Mouse (Mus musculus): ENCODE results near the gene Fbxo39. TPM values are rescaled to one million over a fixed set of nuclear protein-coding genes. Genes with fewer than 3 reads are reported as not detected.

The Fbxo39 gene
- polyA plus RNA-seq, 1 experiment = not detected

DNA sequence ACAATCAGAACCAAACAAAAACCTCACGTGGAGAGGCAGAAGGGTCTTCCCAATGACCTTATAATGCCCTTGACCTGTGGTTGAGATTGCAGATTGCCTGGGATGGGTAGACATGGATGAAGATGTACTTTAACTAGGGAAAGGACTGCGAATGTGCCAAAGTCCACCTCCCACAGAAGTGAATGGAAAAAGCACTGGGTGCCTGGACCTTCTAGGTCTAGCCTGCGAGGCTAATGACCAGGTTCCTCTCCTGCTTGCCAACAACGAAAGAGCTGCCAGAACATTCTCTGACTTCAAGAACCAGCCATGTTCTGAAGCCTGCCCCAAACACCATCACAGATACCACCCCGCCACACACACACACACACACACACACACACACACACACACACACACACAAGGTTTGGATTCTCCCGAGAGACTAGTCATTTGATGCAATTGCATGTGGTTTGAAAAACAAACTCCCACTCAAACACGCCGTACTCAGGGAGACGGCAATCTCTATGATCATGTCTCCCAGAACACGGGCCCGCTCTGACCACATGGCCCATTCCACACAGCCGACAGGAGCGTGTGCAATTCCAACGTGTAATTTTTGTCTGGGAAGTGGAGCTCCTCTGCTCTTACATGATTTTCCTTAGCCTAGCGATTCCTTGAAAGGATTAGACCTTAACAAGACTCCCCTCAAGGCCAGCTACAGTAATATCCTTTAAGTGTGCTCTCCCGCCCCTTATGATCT is 30.6 kb upstream of the Fbxo39 start:
- H3K4me3 ChIP-seq (replicated peaks) = no peak overlapping the region
- H3K4me1 ChIP-seq (ENCODE audit: control insufficient read depth) = no peaks in the 10 kb centered on the region
- TF ChIP-seq TAL1 (IDR thresholded peaks at IDR 0.05; ENCODE audit: low read length) (no peak), GATA1 (IDR thresholded peaks at IDR 0.05; ENCODE audit: low read length) (no peak)
- H3K9me3 ChIP-seq (ENCODE audit: control insufficient read depth, low read length) = no peaks in the 10 kb centered on the region
- no peaks in the 10 kb centered on the region for H3K27me3 ChIP-seq (ENCODE audit: control insufficient read depth)
- no peaks in the 10 kb centered on the region for H3K36me3 ChIP-seq (ENCODE audit: control insufficient read depth)

DNA sequence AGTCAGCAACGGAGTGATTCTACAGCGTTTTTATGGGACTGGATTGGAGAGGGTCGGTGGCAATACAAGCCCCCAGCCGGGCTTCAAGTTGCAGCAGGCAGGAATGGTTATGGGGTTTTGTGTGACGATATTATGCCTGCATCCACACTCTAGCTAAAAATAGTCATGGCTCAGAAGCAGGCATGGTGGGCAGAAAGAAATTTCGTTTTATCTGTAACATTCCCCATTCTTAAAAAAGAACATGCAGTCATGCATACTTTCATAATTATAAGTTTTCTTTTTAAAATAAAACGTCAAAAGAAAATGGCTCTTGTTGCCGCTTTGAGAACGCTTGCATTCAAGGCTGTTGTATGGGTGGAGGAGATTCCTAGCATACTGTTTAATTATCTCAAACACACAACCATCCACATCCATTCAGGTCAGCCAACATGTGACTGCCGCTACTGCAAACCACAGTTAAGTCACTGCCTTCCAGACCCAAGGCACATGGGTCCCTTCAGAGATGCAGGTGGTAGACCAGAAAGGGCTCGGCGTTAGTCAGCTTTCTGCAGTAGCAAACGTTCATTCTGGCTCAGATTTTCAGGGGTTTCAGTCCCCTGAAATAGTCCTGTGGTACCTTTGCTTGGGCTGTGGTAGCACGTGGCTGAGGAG is 29.6 kb upstream of the Fbxo39 start:
- Histone ChIP-seq H3K36me3 (ENCODE audit: control insufficient read depth) (no peaks in the 10 kb centered on the region), H3K9me3 (ENCODE audit: control insufficient read depth, low read length) (no peaks in the 10 kb centered on the region), H3K27me3 (ENCODE audit: control insufficient read depth) (no peaks in the 10 kb centered on the region), H3K4me3 (replicated peaks) (no peak overlapping the region), H3K4me1 (ENCODE audit: control insufficient read depth) (no peaks in the 10 kb centered on the region)
- TF ChIP-seq TAL1 (IDR thresholded peaks at IDR 0.05; ENCODE audit: low read length) = no peak
- no peak for TF ChIP-seq GATA1 (IDR thresholded peaks at IDR 0.05; ENCODE audit: low read length)

DNA sequence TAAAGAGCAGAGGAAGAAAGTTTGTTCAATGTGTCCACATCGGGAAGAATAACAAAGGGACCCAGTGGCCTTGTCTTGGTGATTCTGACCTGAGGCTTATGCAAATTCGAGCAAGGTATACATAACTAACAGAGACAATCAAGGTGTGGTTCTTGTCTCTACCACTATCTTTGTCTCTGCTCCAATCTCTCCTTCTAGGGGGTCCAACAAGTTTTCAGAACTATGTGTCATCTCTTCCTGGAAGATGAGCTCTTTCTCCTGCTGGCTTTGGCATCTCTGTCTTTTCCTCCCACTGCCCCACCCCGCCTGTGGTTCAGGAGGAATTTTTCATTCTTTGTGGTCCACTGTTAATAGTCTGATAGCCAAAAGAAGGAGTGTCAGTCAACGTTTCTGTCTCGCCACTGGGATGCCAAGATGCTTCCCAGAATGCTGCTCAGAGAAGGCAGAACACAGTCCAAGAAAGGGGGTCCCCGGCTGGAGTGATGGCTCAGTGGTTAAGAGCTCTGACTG is 28.2 kb upstream of the Fbxo39 start:
- TF ChIP-seq GATA1 (IDR thresholded peaks at IDR 0.05; ENCODE audit: low read length) (no peak), TAL1 (IDR thresholded peaks at IDR 0.05; ENCODE audit: low read length) (no peak)
- H3K9me3 ChIP-seq (ENCODE audit: control insufficient read depth, low read length) = no peaks in the 10 kb centered on the region
- H3K36me3 ChIP-seq (ENCODE audit: control insufficient read depth) = no peaks in the 10 kb centered on the region
- no peak overlapping the region for H3K4me3 ChIP-seq (replicated peaks)
- H3K4me1 ChIP-seq (ENCODE audit: control insufficient read depth) = no peaks in the 10 kb centered on the region
- no peaks in the 10 kb centered on the region for H3K27me3 ChIP-seq (ENCODE audit: control insufficient read depth)

DNA sequence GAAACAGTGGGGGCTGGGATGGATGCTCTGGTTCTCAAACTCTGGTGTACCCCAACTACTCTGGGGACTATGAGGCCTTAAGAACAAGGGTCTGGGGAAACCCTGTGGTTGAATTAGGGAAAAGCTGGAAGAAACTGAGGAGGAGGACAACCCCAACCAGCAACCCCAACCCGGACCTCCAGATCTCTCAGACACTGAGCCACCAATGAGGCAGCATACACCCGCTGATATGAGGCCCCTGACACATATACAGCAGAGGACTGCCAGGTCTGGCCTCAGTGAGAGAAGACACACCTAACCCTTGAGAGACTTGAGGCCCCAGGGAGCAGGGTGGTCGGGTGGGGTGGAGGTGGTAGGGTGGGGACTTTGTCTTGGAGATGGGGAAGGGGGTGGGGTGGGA is 27.6 kb upstream of the Fbxo39 start:
- no peaks in the 10 kb centered on the region for H3K9me3 ChIP-seq (ENCODE audit: control insufficient read depth, low read length)
- no peak for TF ChIP-seq GATA1 (IDR thresholded peaks at IDR 0.05; ENCODE audit: low read length)
- TF ChIP-seq TAL1 (IDR thresholded peaks at IDR 0.05; ENCODE audit: low read length) = no peak
- no peaks in the 10 kb centered on the region for H3K36me3 ChIP-seq (ENCODE audit: control insufficient read depth)
- H3K27me3 ChIP-seq (ENCODE audit: control insufficient read depth) = no peaks in the 10 kb centered on the region
- no peaks in the 10 kb centered on the region for H3K4me1 ChIP-seq (ENCODE audit: control insufficient read depth)
- no peak overlapping the region for H3K4me3 ChIP-seq (replicated peaks)

- Histone ChIP-seq H3K27me3 (ENCODE audit: control insufficient read depth) (no peaks in the 10 kb centered on the region), H3K9me3 (ENCODE audit: control insufficient read depth, low read length) (no peaks in the 10 kb centered on the region), H3K4me1 (ENCODE audit: control insufficient read depth) (no peaks in the 10 kb centered on the region), H3K36me3 (ENCODE audit: control insufficient read depth) (no peaks in the 10 kb centered on the region), H3K4me3 (replicated peaks) (no peak overlapping the region)
- TF ChIP-seq TAL1 (IDR thresholded peaks at IDR 0.05; ENCODE audit: low read length) (no peak), GATA1 (IDR thresholded peaks at IDR 0.05; ENCODE audit: low read length) (no peak)
Observed at GRCm38 (mm10) chr11:72287126-72287525, 27.1 kb upstream of the Fbxo39 start.

DNA sequence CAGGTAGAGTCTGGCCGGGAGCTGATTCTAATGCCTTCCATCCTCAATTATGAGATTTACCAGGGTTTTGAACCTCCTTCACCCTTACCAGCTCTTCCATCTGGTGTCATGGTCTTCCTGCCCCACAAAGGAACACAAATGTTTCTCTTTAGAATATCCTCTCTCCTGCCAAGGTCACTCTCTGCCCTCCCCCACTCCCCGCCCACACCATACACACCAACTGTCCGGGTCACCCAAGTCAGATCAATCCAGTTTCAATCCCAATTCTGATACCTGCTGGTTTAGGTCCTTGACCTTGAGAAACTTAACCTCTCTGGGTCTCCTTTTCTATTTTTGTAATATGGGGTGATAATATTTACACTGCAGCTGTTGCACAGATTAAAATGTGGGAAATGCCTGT is 26.7 kb upstream of the Fbxo39 start:
- H3K4me3 ChIP-seq (replicated peaks) = no peak overlapping the region
- H3K9me3 ChIP-seq (ENCODE audit: control insufficient read depth, low read length) = no peaks in the 10 kb centered on the region
- TF ChIP-seq GATA1 (IDR thresholded peaks at IDR 0.05; ENCODE audit: low read length) (no peak), TAL1 (IDR thresholded peaks at IDR 0.05; ENCODE audit: low read length) (no peak)
- H3K36me3 ChIP-seq (ENCODE audit: control insufficient read depth) = no peaks in the 10 kb centered on the region
- H3K4me1 ChIP-seq (ENCODE audit: control insufficient read depth) = no peaks in the 10 kb centered on the region
- H3K27me3 ChIP-seq (ENCODE audit: control insufficient read depth) = no peaks in the 10 kb centered on the region

GRCm38 (mm10) chr11:72293116-72293515 is 21.1 kb upstream of the Fbxo39 start:
- H3K4me1 ChIP-seq (ENCODE audit: control insufficient read depth) = no peaks in the 10 kb centered on the region
- TF ChIP-seq TAL1 (IDR thresholded peaks at IDR 0.05; ENCODE audit: low read length) (no peak), GATA1 (IDR thresholded peaks at IDR 0.05; ENCODE audit: low read length) (no peak)

GRCm38 (mm10) chr11:72301334-72301733 is 12.9 kb upstream of the Fbxo39 start, which contains the start of gene Xaf1:
Xaf1 (plus strand) TSS chr11:72301629.
- H3K4me3 ChIP-seq (replicated peaks) = peak within 1 kb of the TSS; percentile 25
- H3K27me3 ChIP-seq (ENCODE audit: control insufficient read depth) = no peaks in the 10 kb centered on the region
- H3K36me3 ChIP-seq (ENCODE audit: control insufficient read depth) = no peaks in the 10 kb centered on the region
- no peak for TF ChIP-seq GATA1 (IDR thresholded peaks at IDR 0.05; ENCODE audit: low read length)
- TF ChIP-seq TAL1 (IDR thresholded peaks at IDR 0.05; ENCODE audit: low read length) = no peak
- H3K4me1 ChIP-seq (ENCODE audit: control insufficient read depth) = no peaks in the 10 kb centered on the region; the same call in none of the 2 replicates
- no peaks in the 10 kb centered on the region for H3K9me3 ChIP-seq (ENCODE audit: control insufficient read depth, low read length)

More at GRCm38 (mm10) chr11:72293116-72293515, 21.1 kb upstream of the Fbxo39 start:
- Histone ChIP-seq H3K4me3 (replicated peaks) (no peak overlapping the region), H3K9me3 (ENCODE audit: control insufficient read depth, low read length) (no peaks in the 10 kb centered on the region), H3K27me3 (ENCODE audit: control insufficient read depth) (no peaks in the 10 kb centered on the region), H3K36me3 (ENCODE audit: control insufficient read depth) (no peaks in the 10 kb centered on the region)

DNA sequence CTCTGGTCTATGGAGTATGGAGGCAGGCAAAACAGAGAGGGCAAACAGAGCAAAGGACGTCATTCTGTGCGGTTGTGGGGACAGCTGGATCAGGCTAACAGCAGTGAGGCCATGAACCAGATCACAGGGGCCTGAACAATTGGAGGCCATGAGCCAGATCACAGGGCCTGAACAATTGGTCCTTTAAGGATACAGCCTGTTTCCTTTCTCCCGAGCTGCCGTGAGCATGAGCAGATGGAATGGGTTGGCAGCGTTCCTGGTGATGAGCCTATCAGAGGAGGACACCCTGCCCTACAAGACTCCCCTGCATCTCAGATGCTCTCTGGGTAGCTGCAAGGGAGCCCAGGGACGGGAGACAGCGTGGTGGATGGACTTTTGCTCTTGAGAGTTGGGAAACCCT is 12.0 kb upstream of the Fbxo39 start:
- TF ChIP-seq TAL1 (IDR thresholded peaks at IDR 0.05; ENCODE audit: low read length) (no peak), GATA1 (IDR thresholded peaks at IDR 0.05; ENCODE audit: low read length) (no peak)
- Histone ChIP-seq H3K4me1 (ENCODE audit: control insufficient read depth) (no peaks in the 10 kb centered on the region; the same call in none of the 2 replicates), H3K4me3 (replicated peaks) (no peak overlapping the region), H3K9me3 (ENCODE audit: control insufficient read depth, low read length) (no peaks in the 10 kb centered on the region), H3K27me3 (ENCODE audit: control insufficient read depth) (no peaks in the 10 kb centered on the region), H3K36me3 (ENCODE audit: control insufficient read depth) (no peaks in the 10 kb centered on the region)
